Mouse (Mus musculus) testis, adult 2 months (tissue): ENCODE data around the gene Ydjc.

Source experiments
- CTCF ChIP-seq: fragments of 200-500 bp; IDR thresholded peaks from 2 replicates; pipeline ENCODE4 v1.5.1; 2012; ENCODE audit warnings: low read depth, mild to moderate bottlenecking, inconsistent platforms, low read length, moderate library complexity; ENCODE audit not compliant: control insufficient read depth, insufficient read depth, insufficient replicate concordance
- POLR2A ChIP-seq: fragments of 200-500 bp; IDR thresholded peaks from 2 replicates; pipeline ENCODE4 v1.6.1; 2012; ENCODE audit warnings: low read depth, mild to moderate bottlenecking, inconsistent platforms, low read length, moderate library complexity; ENCODE audit not compliant: control insufficient read depth

GRCm38 (mm10) chr16:17132089-17132905, 12.1 kb upstream of the Ydjc start, which contains the start of gene Sdf2l1:
- TF ChIP-seq CTCF, result no peak
- TF ChIP-seq POLR2A, result peak; percentile 74
